Mouse (Mus musculus): ENCODE measurements around the gene Spon2.

DNA sequence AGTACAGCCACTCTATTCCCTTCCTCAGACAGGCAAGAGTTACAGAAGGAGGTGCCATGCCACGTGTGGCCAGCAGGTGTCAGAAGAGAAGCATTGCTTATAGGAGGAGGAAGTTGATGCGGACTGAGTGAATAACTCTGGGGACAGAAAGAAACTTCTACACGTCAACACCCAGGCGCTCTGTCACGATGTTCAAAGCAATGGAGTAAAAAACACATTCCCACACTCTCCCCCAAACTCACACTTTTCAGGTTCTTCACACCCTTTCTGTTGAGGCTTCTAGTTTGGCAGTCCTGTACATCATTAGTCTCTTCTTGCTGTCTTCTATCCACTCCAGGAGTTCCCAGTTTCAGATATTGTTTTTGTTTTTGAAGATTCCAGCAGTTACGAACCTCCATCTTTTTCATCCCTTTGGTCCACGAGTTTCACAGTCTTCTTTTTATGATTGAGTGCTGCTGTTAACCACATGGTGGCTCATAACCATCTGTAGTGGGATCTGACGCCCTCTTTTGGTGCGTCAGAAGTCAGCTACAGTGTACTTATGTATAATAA is 14.5 kb downstream of the Spon2 start:
- peak; percentile 88; the same call in 1 of the 2 replicates for TF ChIP-seq CTCF (IDR thresholded peaks at IDR 0.05; ENCODE audit: extremely low read depth, insufficient read depth, insufficient read length, insufficient replicate concordance)
- TF ChIP-seq POLR2A (IDR thresholded peaks at IDR 0.05; ENCODE audit: low read depth, low read length), result no peak

All from spleen, adult 2 months (tissue).